Mouse (Mus musculus): ENCODE results near the gene Mlf2. TPM values are rescaled to one million over a fixed set of nuclear protein-coding genes. Genes with fewer than 3 reads are reported as not detected.
A peak's percentile ranks its signal among the peaks of the same experiment; 100 is the strongest.

Gene Mlf2
- polyA plus RNA-seq, 1 experiment from 2014 or later = 546 TPM

DNA sequence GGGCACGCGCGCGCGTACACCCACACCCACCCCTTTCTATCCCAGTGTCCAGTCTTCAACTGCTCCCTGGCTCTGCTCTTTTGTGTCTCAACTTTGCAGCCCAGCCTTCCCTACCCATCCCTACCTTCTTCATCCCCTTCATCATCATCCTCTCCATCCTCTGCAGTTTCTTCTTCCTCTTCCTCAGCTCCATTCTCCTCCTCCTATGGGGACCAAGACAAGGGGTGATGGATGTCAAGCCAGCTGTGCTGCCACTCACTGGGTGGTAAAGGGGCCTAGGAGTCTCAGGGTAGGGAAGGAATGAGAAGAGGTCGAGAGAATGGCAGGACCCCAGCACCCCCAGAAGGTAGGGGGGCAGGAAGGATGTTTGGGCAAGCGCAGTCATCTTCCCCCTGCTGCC, 16.7 kb upstream of the Mlf2 start:
- H3K27ac ChIP-seq = peak overlapping the region; percentile 100; the same call in 1 of the 2 replicates
- 82% methylated on average over 7 of the region's 7 CpGs for WGBS
- peaks cover 55% of the 10 kb centered on the region for H3K4me1 ChIP-seq
- H3K36me3 ChIP-seq = peaks cover 24% of the 10 kb centered on the region
- no peaks in the 10 kb centered on the region for H3K9me3 ChIP-seq
- peak overlapping the region; percentile 96 for H3K4me2 ChIP-seq (replicated peaks)
- H3K27me3 ChIP-seq (replicated peaks) = peaks cover 9% of the 10 kb centered on the region; the same call in 1 of the 2 replicates
- H3K4me3 ChIP-seq = 0 out of 2 replicates have a peak overlapping the region, but pooled peaks have one; percentile 94
- no peak for ATAC-seq (ENCODE audit: low FRiP score, low read depth)
- H3K9ac ChIP-seq = peak overlapping the region; percentile 100; the same call in 1 of the 2 replicates

DNA sequence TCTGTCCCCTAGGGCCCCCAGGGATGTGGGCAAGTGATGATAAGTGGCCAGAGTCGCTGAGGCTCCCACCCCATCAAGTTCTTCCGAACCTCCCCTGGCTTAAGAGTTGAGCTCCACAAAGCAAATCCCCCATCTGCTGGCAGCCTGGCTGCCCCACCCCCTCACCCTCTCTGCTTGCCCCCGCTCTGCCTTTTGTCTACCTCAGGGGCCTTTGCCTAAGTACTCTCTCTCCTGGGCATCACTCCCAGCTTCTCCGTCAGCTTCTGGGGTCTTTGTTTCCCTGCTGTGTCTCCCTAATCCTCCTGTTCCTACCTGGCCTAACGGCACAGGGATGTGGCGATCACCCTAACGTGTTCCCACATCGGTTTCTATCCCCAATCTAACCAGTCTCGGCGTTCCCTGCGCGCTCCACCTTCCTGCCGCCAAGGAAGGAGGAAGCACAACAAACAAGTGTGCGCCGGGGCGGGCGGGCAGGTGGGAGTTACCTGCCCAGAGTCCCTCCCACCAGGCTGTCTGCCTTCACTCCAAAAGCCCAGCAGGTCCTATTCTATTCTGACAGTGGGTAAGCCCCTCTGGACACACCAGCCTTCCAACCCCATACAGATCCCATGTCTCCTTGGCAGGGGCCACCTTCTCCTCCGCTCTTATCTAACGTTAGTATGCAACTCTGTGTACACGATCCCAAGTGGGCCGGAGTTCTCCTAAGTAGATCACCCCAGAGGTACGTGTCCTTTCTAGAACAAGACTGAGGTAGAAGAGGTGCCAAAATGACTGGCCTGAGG, 15.8 kb upstream of the Mlf2 start:
- H3K4me2 ChIP-seq (replicated peaks) = peak overlapping the region; percentile 96
- 17% methylated on average over 22 of the region's 22 CpGs for WGBS
- H3K9ac ChIP-seq = peak overlapping the region; percentile 100
- H3K27ac ChIP-seq = peak overlapping the region; percentile 100
- peaks cover 24% of the 10 kb centered on the region for H3K36me3 ChIP-seq
- H3K27me3 ChIP-seq (replicated peaks) = 0 out of 2 replicates have a peak, but pooled peaks cover 2% of the 10 kb centered on the region
- H3K4me3 ChIP-seq = peak overlapping the region; percentile 94
- ATAC-seq (ENCODE audit: low FRiP score, low read depth) = no peak
- peaks cover 53% of the 10 kb centered on the region for H3K4me1 ChIP-seq
- no peaks in the 10 kb centered on the region for H3K9me3 ChIP-seq

DNA sequence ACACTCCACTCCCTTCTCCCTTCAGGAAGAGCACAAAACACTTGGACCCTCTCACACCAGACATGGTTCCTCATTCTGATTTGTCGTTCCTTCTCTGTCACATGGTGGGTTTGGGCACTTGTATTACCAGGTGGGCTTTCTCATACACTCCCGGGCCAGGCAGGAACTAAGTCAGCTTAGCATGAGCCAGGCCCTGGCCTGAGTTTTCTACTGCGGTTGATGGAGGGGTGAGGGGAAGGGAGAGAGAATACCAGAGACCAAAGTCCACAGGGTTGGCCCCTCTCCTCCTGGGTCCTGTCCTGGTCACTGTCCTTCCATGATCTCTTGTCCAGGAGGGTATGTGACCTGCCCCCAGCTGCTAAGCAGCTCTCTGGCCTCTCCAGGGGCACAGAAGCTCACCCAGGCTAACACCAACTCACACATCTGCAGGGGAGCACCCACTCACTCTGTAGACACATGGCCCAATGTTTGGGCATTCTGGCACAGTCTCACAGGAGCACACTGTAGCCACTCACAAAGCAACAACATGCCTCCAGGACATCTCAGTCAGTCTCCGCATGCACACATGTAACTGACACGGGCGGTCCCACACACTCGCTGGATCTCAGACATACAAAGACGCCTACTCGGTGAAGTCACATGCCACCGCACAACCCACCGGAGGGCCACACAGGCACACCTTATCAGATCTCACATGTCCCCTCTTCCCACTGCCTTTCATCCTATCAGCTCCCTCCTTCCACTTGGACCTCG, 15.1 kb upstream of the Mlf2 start:
- H3K4me2 ChIP-seq (replicated peaks) = peak overlapping the region; percentile 96
- ATAC-seq (ENCODE audit: low FRiP score, low read depth) = no peak
- WGBS = 4% methylated on average over 12 of the region's 12 CpGs
- H3K9ac ChIP-seq = peak overlapping the region; percentile 100
- H3K27me3 ChIP-seq (replicated peaks) = no peaks in the 10 kb centered on the region
- H3K27ac ChIP-seq = peak overlapping the region; percentile 100
- peaks cover 24% of the 10 kb centered on the region for H3K36me3 ChIP-seq
- H3K9me3 ChIP-seq = no peaks in the 10 kb centered on the region
- peak overlapping the region; percentile 94 for H3K4me3 ChIP-seq
- H3K4me1 ChIP-seq = peaks cover 55% of the 10 kb centered on the region

DNA sequence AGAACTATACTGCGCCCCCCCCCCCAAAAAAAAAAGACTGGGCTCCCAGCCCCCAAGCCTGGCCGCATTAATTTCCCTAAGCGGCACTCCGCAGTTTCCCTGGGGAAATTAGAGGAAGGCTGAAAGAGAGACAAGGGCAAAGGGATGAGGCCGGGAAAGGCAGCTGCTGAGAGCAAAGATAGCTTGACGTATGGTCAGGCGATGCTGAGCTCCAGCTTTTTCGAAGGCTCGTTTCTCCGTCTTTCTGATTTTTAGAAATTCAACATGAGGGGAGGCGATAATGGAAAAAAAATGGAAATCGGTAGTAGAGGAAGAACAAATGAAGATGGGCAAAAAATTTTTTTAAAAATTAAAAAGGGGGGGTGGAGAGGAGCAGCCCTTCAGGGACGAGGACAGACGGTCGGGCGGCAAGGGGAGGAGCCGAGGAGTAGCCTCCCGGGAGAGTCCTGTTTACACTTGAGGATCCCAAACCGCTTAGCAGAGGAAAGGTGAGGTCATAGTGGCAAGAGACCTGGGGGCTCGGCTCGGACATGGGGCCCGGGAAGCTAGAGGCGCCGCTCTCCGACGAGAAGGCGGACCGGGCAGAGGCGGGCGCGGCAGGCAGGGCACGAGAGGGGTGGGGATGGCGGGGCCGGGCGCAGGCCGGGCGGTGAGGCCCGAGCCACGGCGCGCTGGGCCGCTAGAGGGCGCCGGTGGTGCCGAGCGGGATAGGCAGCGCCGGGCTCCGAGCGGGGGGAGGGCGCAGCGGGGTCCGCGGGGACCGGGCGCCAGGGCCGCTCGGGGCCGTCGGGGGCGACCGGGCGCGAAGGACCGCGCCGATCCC, 14.3 kb upstream of the Mlf2 start:
- Histone ChIP-seq H3K4me1 (peaks cover 52% of the 10 kb centered on the region), H3K4me2 (replicated peaks) (peak overlapping the region; percentile 96), H3K27me3 (replicated peaks) (no peaks in the 10 kb centered on the region), H3K36me3 (peaks cover 24% of the 10 kb centered on the region), H3K9ac (peak overlapping the region; percentile 100), H3K27ac (peak overlapping the region; percentile 100), H3K4me3 (peak overlapping the region; percentile 94), H3K9me3 (no peaks in the 10 kb centered on the region)
- WGBS = under 1% methylated on average over 51 of the region's 67 CpGs
- peak; percentile 64 for ATAC-seq (ENCODE audit: low FRiP score, low read depth)

DNA sequence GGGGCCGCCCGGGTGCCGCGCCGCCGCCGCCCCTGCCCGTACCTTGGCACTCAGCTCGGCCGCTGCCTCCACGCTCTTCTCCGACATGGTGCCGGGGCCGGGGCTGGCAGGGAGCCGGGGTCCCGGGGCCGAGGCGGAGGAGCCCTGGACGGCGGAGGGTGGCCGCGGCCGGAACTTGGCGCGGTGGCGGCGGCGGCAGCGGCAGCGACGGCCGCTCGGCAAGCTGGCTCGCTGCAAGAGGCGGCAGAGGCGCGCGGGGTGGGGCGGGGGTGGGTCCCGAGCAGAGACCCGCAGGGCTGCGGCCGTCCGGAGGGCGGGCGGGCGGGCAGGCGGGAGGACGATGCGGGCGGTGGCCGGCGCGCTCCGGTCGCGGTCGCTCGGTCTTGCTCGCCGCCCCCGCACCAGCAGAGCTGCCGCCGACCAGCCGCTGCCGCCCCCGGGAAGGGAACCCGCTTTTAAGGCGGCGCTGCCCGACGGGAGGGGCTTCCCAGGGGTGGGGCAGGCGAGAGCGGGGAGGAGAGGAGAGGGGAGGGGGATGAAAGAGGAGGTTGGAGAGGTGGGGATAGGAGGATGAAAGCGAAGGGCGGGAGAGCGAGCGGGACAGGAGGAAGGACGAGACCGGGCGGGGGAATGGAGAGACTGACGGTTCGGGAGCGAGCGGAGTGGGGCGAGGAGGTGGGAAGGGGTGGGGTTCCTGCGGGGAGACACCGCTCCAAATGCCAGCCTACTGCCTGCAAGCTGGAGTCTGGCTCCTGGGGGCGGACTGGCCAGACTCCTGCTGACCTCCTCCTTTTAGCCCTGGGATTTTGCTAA, 13.5 kb upstream of the Mlf2 start:
- H3K9ac ChIP-seq = peak overlapping the region; percentile 100
- peaks cover 23% of the 10 kb centered on the region for H3K36me3 ChIP-seq
- H3K27ac ChIP-seq = peak overlapping the region; percentile 100
- H3K9me3 ChIP-seq = no peaks in the 10 kb centered on the region
- H3K4me3 ChIP-seq = peak overlapping the region; percentile 94
- peak; percentile 72 for ATAC-seq (ENCODE audit: low FRiP score, low read depth)
- H3K4me2 ChIP-seq (replicated peaks) = peak overlapping the region; percentile 96
- no peaks in the 10 kb centered on the region for H3K27me3 ChIP-seq (replicated peaks)
- under 1% methylated on average over 89 of the region's 89 CpGs for WGBS
- peaks cover 52% of the 10 kb centered on the region for H3K4me1 ChIP-seq

DNA sequence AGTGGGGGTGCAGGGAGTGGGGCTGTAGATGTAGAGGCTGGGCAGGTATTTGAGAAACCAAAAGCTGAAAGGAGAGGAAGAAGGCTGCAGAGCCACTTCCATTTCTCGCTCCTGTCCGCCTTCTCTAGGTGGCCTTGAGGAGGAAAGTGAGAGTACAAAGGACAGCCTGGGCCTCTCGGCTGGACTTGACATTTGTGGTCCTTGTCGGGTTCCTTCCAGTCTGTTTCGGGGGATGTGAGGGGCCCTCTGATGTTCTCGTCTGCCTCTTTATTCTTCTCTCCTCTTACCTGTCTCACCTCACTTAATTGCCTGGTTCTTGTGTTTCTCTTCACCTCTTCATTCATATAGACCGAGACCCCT, 12.9 kb upstream of the Mlf2 start:
- Histone ChIP-seq H3K4me3 (peak overlapping the region; percentile 94), H3K27me3 (replicated peaks) (no peaks in the 10 kb centered on the region), H3K27ac (peak overlapping the region; percentile 95), H3K4me1 (peaks cover 52% of the 10 kb centered on the region), H3K36me3 (peaks cover 17% of the 10 kb centered on the region), H3K4me2 (replicated peaks) (peak overlapping the region; percentile 96), H3K9ac (peak overlapping the region; percentile 100), H3K9me3 (no peaks in the 10 kb centered on the region)
- WGBS = 6% methylated on average over 7 of the region's 7 CpGs
- no peak for ATAC-seq (ENCODE audit: low FRiP score, low read depth)

DNA sequence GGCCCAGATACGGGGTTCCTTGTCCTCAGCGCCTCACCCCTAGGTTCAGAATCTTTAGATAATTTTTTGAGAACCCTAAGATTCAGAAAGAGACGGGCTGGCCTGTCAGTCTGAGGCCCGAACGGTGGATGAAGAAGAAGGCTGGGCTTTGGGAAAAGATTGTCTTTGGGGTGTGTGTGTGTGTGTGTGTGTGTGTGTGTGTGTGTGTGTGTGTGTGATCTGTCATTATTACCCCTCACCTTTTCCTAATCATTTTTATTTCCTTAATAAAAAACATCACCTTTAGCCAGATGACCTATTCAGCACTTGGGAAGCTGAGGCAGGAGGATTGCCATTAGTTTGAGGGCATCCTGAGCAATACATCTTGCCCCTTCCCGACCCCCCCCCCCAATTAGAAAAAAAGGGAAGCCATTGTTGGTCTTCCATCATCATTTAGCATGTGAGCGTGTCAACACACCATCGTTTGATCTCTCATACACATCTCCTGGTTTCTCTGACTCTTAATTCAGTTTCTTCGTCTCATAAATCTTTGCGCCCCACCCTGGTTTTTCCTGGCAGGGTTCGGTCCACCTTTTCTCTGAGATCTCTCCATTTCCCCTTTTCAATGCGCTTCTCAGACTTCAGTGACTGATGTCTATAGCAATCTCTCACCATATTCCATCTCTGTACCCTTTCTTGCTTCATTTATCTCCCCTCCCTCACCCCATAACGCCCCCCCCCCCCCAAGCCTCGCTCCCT, 12.1 kb upstream of the Mlf2 start:
- peaks cover 44% of the 10 kb centered on the region for H3K4me1 ChIP-seq
- H3K9me3 ChIP-seq = no peaks in the 10 kb centered on the region
- H3K4me3 ChIP-seq = peak overlapping the region; percentile 94; the same call in 1 of the 2 replicates
- no peak for ATAC-seq (ENCODE audit: low FRiP score, low read depth)
- no peaks in the 10 kb centered on the region for H3K27me3 ChIP-seq (replicated peaks)
- H3K9ac ChIP-seq = peak overlapping the region; percentile 100
- H3K36me3 ChIP-seq = peaks cover 9% of the 10 kb centered on the region
- WGBS = 21% methylated on average over 13 of the region's 14 CpGs
- H3K27ac ChIP-seq = peak overlapping the region; percentile 95
- H3K4me2 ChIP-seq (replicated peaks) = peak overlapping the region; percentile 96

DNA sequence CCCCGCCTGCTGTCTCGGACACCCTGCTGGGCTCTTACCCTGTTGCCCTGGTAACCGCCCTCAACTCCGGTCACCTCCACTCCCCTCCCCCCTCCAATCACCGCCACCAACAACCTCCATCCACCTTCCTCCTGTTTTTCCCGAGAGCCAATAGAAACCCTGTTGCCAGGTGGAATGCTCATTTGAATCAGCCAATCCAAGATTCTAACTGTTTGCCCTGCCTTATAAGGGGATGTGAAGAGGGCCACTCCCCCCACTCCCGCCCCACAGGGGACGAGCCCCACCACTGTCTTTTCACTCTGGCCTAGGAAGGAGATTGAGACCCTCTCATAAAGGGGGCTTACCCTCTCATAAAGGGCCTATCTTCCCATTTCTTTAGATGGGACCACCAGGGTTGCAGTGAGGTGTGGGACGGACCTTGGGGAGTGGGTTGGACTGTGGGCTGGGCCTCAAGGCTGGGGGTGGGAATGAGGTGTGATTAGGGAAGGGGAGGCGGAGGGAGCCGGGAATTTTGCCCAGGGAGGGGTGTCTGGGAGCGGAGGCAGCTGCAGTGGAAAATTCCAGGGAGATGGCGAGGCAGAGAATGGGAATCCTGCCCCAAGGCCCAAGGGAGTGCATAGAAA, 11.4 kb upstream of the Mlf2 start, which contains the start of gene Ptms:
TSS of gene Ptms (minus strand) at position 409 of the 623 bp plus-strand sequence.
- under 1% methylated on average over 13 of the region's 13 CpGs for WGBS
- Histone ChIP-seq H3K4me2 (replicated peaks) (peak within 1 kb of the TSS; percentile 96), H3K36me3 (peaks cover 2% of the 10 kb centered on the region), H3K27me3 (replicated peaks) (no peaks in the 10 kb centered on the region), H3K27ac (peak within 1 kb of the TSS; percentile 95), H3K4me1 (peaks cover 37% of the 10 kb centered on the region), H3K4me3 (0 out of 2 replicates have a peak within 1 kb of the TSS, but pooled peaks have one; percentile 94), H3K9me3 (no peaks in the 10 kb centered on the region), H3K9ac (peak within 1 kb of the TSS; percentile 100)
- ATAC-seq (ENCODE audit: low FRiP score, low read depth) = peak; percentile 80

DNA sequence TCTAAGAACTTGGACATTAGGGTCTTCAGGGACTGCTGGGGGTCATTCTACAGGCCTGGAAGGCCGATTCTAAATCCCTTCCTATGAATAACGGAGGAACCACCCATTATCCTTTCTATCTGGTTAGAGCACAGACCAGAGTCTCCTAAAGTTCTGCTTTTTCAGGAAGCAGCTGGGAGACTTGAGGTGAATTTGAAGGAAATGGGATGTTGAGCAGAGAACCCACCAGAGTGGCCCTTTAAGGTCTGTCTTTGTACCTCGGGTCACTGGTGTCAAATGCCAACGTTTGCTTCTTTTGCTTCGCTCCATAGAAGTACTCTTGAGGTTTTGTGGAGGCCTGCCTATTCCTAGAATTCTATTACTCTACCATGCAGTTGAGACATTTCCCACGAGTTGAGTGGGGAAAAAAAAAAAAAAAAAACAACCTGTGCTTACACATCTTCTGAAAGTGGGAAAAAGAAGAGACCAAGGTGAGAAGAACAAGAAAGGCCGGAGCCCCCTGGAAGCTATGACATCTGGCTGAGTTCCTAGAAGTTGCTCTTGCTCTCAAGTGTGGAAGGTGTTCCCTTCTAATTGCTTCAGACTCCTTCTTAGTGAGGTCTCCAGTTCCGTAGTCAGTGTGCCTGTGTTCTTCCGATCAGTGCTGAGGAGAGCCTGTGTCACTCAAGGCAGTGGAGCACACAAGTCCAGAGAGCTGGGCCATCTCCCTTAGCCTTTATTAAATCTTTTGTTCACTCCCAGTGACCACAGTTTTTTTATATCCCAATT, 10.7 kb upstream of the Mlf2 start:
- no peak for ATAC-seq (ENCODE audit: low FRiP score, low read depth)
- Histone ChIP-seq H3K27ac (peak overlapping the region; percentile 95), H3K9me3 (no peaks in the 10 kb centered on the region), H3K4me1 (peaks cover 30% of the 10 kb centered on the region), H3K36me3 (no peaks in the 10 kb centered on the region), H3K9ac (0 out of 2 replicates have a peak overlapping the region, but pooled peaks have one; percentile 30), H3K4me3 (no peak overlapping the region), H3K4me2 (replicated peaks) (peak overlapping the region; percentile 96), H3K27me3 (replicated peaks) (no peaks in the 10 kb centered on the region)
- WGBS = 21% methylated on average over 9 of the region's 9 CpGs

DNA sequence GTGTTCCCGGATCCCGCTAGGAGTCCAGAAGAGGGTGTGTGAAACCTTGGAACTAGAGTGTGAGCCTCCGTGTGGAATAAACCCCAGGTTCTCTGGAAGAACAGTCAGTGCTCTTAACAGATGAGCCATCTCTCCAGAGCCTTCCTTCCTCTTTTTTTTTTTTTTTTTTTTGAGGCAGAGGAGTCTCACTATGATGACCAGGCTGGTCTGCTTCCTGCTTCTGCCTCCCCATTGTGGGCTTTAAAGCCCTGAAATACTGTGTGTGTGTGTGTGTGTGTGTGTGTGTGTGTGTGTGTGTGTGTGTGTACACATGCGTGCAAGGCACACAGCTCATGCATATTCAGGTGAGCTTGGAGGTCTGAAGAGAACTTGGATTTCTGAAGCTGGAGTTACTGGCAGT, 9.6 kb upstream of the Mlf2 start:
- Histone ChIP-seq H3K9ac (no peak overlapping the region), H3K27ac (no peak overlapping the region), H3K27me3 (replicated peaks) (no peaks in the 10 kb centered on the region), H3K36me3 (no peaks in the 10 kb centered on the region), H3K4me2 (replicated peaks) (no peak overlapping the region), H3K4me1 (peaks cover 21% of the 10 kb centered on the region), H3K4me3 (no peak overlapping the region), H3K9me3 (no peaks in the 10 kb centered on the region)
- 73% methylated on average over 4 of the region's 4 CpGs for whole genome bisulfite sequencing
- no peak for ATAC-seq (ENCODE audit: low FRiP score, low read depth)
